Mouse (Mus musculus): Measurements from ENCODE around the gene Actr6. TPM values are rescaled to one million over a fixed set of nuclear protein-coding genes. Genes with fewer than 3 reads are reported as not detected.

The Actr6 gene
- 10 to 100 TPM; 23.2 to 23.7 TPM for total RNA-seq (2021)
- long read RNA-seq, experiment 1, transcript Actr6-201 (11 exons, 1,705 nt) = major isoform, 23 of 30 reads
- long read RNA-seq, experiment 1, partial matches to known transcripts = 2 of 30 reads
- long read RNA-seq, experiment 1, other reads (novel, unspliced or antisense) = 5 of 30 reads
- long read RNA-seq, experiment 2, partial matches to known transcripts = 2 of 7 reads
- long read RNA-seq, experiment 2, other reads (novel, unspliced or antisense) = 2 of 7 reads

DNA sequence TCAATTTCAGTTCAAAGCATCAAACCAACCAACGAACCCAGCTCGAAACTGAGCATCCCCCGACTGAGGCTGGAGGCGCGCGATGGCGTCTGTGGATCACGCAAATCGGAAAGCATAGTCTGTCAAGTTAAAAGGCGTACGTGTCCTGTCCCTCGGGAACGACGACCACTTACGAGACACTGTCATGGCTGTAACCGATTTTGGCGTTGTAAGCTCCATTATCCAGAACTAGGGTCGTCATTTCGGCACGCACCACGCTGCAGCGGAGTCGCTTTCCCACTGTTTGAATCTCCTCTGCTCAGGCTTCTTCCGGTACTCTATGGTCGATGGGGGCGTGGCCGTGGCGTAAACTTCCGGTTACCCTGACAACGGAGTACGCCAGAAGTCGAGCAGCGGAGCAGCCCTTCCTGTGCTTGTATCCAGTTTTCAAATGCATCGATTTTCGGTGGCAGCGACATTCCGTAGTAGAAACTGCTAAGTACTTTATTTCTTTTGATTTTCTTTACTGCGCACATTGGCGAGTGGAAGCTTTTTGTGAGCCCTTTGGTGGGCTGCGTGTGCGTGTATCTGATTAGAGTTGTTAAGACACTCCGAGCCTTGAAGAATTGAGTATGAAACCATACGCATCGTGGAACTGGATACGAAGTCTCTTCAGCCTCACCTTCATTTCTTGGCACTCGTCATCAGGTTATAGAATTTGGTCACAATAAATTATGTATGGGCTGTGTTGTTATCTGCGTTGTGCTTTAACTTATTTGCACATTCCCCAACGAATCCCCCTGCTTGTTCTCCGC, at the start of gene Actr6:
Actr6 (minus strand) TSS at position 295 of the 794 bp plus-strand sequence.
- peak; percentile 94 to 95 for DNase-seq

GRCm38 (mm10) chr10:89776029-89776428, 43.9 kb upstream of the Actr6 start:
- no peak for DNase-seq

DNA sequence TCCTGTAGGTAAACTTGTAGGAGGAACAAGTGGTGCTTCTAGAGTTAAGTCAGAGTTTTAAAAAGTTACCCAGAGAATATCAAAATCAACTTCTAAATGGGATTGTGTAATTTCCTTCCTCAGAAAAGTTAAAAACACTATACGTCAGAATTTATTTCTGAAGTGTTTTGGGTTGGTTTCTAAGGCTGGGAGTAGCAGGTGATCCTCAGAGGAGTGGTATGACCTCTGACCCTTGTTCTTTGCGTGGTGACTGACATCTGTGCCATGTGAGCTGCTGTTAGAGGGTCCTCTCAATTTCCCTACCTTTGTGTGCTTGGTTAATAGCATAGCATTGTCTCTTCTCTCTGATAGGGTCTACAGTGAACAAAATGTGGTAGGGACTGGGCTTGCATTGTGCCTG, 39.8 kb upstream of the Actr6 start:
- DNase-seq = no peak

GRCm38 (mm10) chr10:89769096-89769495, 37.0 kb upstream of the Actr6 start:
- no peak for DNase-seq

- no peak for DNase-seq
Observed at GRCm38 (mm10) chr10:89768352-89769020, 36.4 kb upstream of the Actr6 start.

DNA sequence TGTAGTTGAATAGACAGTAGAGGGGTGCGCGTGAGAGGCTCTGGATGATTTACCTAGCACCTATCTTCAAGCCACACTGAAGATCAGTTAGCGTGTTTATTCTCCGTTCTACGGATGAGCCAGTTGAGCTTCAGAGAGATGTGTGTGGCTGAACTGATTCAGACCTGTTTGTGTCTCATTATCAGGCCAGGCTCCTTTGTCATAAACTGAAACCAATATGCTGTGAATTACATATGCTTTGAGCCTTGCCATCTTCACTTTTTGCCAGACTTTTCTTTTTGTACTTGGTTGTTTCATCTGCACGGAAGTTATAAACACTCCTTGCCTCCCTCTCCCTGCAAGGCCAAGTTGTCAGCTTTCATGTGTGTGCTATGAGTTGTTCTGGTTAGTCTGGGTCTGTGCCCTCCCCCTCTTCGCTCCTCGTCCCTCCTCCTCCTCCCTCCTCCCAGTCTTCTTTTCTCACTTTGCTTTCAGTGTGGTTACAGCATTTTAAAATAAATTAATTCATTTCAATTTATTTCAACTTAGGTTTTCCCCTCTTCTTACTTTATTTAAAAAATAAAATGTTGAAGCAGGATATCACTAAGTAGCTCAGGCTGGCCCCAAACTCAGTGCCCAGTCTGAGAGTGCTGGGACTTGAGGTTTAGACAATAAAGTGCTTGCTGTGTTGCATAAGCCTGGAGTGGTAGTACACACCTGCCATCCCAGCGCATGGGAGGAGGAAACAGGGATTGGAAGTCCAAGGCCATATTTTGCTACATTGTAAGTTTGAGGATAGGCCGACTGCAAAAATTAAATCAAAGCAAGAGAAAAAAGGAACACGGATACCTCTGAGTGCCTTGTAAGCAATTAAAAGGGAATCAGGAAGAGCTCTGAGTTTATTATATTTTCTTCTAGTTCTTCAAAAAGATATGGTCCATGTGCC, 34.0 kb upstream of the Actr6 start:
- DNase-seq = no peak

- no peak for DNase-seq
Observed at GRCm38 (mm10) chr10:89764457-89765121, 32.5 kb upstream of the Actr6 start.

DNA sequence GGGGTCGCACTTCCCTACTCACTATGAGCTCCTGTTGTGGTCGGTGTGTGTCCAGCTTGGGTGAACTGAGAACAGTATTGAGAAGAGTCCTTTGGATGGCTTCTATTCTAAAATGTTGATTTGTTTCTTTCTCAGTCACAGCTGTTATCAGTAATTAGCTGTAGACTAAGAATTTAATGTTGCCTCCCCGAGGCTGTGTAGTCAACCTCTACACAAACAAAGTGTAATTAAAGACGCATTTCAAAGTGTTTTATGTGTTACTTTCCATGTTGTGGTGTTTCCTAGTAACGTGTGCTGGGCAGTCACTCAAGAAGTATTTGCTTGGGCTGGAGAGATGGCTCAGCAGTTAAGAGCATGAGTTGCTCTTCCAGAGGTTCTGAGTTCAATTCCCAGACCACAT, 28.7 kb upstream of the Actr6 start:
- DNase-seq = no peak

- no peak for DNase-seq
Observed at GRCm38 (mm10) chr10:89755231-89755630, 23.1 kb upstream of the Actr6 start.

GRCm38 (mm10) chr10:89751069-89751468, 19.0 kb upstream of the Actr6 start:
- no peak for DNase-seq

DNA sequence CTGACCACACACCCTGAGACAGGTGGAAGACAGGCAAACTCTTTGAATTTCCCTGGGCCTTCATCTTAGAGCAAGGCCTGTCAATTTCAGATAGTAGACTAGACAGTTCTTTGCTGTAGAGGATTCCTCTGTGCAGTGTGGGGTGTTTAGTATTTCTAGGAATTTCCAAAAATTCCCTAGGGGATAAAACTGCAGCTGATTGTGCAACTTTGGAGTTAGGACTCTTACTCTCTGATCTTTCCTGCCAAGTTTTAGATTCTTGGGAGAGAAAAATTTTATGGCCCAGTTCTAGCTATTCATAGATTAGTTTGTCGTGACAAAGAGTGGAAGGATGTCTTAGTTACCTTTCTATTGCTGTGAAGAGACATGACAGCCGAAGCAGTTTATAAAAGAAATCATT, 16.5 kb upstream of the Actr6 start:
- no peak for DNase-seq

DNA sequence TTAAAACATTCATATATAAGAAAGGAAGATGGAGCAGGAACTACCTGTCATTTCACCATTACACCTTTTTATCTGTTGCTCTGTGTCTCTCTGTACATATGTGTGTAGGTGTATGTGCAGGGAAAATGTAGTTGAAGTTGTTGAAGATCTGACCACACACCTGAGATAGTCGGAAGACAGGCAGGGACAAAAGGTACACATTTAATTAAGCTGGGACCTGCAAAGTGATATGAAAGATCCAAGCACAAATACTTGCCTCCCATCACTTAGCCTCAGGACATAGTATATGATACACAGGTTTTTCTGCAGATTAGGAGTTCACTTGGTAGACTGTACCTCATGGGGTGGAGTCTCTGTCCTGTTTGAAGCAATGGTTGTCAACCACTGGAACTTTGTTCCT, 15.8 kb upstream of the Actr6 start:
- no peak for DNase-seq

- DNase-seq = peak in 1 of 2 experiments; percentile 20
Observed at GRCm38 (mm10) chr10:89747221-89747905, 15.3 kb upstream of the Actr6 start.

GRCm38 (mm10) chr10:89746581-89746980, 14.5 kb upstream of the Actr6 start:
- no peak for DNase-seq

DNA sequence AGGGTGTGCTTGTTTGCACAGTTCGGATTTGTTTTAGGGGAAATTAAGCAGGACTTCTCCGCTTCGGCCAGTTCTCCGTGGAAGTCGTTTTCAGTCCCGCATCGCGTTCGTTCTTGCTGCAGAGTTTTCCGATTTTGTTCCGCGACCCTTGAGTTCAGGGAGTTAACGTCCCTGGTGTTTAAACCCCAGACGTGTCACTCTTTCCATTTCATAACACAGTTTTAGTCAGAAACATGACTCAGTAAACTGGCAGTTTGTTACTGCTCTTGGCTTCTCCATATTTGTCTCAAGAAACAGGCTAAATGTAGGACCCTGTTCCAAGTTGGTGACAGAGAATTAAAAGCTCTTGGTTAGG, 13.5 kb upstream of the Actr6 start:
- DNase-seq = no peak

DNA sequence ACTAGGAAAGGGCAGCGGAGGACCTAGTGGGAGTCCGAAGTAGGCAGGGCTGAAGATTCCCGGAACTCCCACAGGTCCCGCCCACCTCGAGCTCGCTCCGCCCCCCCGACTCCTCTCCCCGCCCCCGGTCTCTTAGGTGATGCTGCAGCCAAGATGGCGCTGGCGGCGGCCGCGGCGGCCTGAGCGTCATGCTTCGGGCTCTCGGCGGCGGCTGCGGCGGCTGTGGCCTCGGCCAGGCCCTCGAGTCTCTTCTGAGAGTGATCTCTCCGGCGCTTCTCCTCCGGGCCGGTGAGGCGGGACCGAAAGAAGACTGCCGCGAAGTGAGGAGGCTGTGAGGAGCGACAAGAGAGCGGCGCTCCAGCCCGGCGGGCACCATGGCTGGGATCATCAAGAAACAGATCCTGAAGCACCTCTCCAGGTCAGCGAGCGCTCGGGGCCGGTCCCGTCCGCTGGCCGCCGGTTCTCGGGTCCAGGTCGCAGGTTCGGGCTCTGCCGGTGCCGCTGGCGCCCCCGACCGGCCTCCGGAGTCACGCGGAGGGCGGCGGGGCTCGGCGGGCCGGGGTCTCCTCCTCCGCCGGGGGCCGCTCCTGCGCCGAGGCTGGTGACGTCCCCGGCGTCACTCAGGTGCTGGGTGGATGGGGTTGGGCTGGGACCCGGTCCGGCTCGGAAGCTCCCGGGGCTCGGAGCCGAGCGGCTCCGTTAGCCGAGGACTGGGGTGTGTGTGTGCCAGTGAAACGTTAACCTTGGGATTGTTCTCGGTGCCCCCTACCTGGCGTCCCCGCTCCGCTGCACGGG, 13.0 kb upstream of the Actr6 start, which contains the start of gene Uhrf1bp1l:
Uhrf1bp1l (plus strand) TSS at position 121 of the 795 bp plus-strand sequence.
- DNase-seq = peak; percentile 95 to 98

DNA sequence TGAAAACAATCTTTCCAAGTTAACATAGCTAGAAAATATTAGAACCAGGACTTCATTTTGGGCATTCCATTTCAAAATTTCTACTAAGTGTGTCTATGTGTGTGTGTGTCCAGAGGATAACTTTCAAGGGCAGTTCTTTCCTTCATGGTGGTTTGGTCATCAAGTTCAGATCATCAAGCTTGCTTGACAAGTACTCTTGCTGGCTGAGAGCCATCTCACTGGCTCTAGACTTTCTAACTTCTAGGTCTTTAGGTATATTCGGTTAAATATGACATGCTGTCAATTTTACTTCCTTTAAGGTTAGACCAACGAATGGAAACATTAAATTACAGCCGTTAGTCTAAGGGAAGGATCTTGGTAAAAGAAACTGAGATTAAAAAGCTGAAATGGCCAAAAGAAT, 12.2 kb upstream of the Actr6 start:
- no peak for DNase-seq

DNA sequence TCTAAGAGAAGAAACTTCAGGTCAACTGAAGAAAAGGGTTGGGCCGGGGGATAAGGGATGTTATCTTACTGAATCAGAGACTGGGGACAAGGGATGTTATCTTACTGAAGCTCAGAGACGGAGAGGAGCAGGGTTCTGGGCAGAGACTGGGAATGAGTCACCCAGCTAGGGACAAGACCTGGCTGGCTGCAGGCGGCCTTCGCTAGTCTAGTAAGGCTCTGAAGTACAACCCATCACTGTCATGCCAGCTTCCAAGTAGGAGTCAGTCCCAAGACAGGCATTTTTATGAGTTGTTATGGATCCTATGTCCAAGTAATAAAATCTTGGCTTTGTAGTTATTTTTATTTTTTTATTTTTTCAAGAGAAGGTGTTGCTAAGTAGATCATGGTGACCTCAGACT, 11.2 kb upstream of the Actr6 start:
- DNase-seq = peak; percentile 58 to 70

DNA sequence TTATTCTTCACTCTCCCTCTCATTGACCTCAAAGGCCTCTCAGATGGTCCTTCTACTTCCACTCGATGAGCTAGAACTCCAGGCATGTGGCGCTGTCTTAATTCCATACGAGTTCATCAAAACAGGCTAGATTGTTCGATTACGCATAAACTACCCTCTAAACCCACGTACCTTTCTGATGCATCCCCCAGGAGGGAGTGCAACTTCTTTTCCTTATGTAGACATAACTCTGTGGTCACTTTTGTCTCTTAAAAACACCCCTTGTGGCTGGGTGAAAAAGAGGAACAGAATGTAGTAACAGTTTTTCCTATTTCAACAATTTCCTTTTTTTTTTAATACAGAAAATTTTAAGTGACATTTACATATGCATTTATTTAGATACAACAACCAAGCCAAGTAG, 8.9 kb upstream of the Actr6 start:
- DNase-seq = no peak

DNA sequence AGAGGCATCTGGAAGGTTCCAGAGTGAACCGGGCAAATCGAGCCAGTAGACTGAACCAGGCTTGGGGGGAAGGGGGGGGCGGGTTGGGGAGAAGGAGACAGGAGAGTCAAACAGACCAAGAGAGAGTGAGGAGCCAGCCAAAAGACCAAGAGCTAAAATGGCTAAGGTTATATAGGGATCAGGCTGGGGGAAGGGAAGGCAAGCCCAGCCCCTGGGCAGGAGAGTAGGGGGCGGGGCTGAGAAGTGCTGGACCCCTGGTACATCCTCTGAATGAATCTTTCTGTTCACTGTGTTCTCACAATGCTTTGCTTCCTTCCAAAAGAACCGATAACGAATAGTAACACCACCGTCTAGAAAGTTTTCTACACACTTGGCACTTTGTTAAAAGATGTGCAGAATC, 7.6 kb upstream of the Actr6 start:
- no peak for DNase-seq
